Mouse (Mus musculus): ENCODE data around the gene Snap91.

Snap91 gene

GRCm38 (mm10) chr9:86745926-86746581, 134.4 kb downstream of the Snap91 start:
- in situ Hi-C loops (cut with MseI, MboI), result no loop called here

DNA sequence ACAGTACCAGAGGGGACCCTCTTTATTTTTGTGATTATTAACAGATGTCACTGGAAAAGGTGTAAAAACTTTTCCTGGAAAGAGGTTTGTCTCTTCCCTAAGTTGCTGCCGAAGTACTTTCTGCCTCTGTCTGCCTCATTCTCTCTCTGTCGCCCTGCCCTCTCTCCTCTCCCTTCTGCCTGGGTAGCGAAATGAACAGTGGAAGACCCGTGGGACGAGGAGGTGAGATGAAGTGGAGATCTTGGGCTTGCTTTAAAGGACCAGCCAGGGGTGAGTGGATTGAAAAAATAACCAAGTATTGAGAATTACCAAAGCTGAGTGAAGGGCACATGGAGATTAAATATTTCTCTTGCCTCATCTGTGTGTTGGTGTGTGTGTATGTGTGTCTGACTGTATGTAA, 136.4 kb downstream of the Snap91 start:
- in situ Hi-C loops (cut with MseI, MboI), result no loop called here

GRCm38 (mm10) chr9:86742959-86743911, 137.2 kb downstream of the Snap91 start, which contains the start of gene Prss35:
TSS of gene Prss35 (plus strand) at chr9:86743649.
- in situ Hi-C loops (cut with MseI, MboI), result no loop called here

GRCm38 (mm10) chr9:86739971-86740370, 140.5 kb downstream of the Snap91 start:
- in situ Hi-C loops (cut with MseI, MboI), result no loop called here

- in situ Hi-C loops (cut with MseI, MboI), result no loop called here
Measured at GRCm38 (mm10) chr9:86738801-86739200, 141.7 kb downstream of the Snap91 start.

DNA sequence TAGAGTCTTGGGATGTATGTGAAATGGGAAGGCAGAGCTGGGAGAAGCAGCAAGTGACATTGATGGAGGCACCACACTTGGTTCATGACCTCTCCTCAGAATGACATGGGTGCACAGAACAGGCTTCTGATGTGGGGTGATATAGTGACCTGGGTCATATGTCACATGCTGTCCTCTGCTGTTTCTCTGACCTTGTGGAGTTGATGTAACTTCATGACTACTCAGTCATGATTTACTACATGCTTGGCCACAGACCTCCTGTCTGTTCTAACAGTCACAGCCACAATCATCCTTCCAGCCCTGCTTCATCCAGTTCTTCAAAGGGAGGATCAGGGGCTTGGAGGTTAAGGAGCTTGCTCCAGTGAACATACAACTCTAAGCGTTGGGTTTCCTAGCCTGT, 142.4 kb downstream of the Snap91 start:
- in situ Hi-C loops (cut with MseI, MboI), result no loop called here

DNA sequence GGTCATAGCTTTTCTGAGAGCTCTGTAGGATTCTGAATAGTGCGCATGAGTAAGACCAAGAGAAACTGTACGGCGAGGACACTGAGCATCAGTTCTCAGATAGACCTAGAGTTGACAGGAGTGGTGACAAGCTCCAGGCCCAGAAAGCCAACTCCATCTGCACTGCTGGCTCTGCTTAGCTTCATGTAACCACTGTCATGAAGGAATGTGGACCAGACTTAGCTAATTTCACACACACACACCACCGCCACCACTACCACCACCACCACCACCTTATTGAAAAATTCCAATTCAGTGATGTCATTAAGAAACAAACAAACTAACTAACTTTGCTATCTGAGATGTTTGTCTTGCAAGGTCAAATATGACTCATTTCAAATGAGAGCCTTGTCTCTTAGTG, 143.5 kb downstream of the Snap91 start:
- in situ Hi-C loops (cut with MseI, MboI), result no loop called here

DNA sequence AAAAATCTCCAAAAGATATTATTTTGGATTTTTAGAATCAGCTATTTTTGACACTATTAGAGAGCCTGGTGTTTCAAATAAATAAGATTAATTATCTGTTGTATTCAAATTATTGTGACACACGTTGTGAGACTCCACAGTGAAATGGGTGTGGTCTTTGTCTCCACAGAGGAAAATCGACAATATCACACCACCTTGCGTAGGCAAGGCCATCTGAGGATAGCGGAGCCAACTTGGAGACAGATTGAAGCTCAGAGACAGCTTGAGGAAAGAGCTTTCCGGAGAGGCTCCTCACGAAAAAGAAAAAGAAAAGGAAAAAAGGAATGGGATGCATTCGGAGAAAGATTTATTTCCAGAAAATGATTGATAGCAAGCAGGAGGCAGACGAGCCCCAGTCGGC, 145.7 kb downstream of the Snap91 start:
- in situ Hi-C loops (cut with MseI, MboI), result no loop called here

GRCm38 (mm10) chr9:86734357-86734756, 146.1 kb downstream of the Snap91 start:
- in situ Hi-C loops (cut with MseI, MboI), result no loop called here

DNA sequence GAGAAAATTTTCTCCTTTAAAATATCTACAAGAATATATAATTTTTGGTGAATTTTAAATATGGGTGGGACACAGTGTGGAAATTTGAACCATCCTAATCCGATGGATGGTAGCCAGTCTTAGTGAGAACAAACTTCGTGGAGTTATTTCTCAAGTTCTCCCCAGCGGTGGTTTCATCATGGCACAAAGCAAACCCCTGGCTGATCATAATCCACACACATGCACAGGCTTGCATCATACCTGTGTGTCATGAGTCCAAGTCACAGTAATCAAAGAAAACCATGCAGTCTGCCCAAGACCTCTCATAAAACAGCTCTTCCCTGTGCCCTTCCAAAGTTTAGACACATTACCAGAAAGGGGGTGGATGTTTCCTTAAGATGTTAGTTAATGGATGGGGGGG, 150.6 kb downstream of the Snap91 start:
- in situ Hi-C loops (cut with MseI, MboI), result no loop called here

DNA sequence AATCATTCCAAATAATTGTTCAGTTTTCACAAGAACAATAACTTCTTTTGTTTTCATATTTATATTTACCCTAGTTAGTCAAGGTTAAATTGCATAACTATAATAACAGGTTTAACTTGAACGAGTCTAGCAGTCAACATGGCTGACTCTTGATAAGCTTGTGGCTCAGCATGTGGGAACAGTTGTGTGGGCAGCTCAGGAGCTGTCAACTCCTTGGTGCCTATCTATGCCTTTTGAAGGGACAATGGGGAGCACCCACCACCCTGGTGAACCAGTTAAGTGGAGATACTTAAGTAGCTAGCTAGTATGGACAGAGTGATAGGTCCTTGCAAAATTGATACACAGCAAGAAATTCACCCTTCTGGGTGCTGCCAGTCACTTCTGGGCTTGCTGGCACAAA, 151.4 kb downstream of the Snap91 start:
- in situ Hi-C loops (cut with MseI, MboI), result no loop called here

DNA sequence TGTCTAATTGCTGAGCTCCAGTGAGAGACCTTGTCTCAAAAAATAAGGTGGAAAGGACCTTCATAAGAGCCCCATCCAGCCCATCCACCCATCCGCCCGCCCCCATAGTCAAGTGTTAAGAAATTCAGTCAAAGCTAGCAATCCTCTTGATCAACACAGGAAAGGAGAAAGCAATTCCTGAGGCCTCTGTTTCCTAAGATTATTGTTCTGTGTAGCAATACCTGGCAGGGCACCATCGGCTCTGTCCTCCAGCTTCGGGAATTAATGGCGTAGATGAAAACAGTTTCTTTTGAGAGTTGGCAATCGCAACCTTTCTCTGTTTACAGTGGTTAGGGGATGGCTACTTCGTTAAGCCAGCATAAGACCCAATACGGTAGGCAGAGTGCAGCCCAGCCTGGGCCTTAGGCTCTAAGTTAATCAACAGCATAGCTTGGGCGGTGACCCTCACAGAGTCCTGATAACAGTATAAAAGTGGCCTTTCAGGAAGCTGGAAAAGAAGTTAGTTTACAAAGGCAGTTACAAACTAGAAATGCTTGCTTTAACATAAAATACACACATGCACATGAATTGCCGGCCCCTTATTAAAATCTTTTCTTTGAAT, 152.1 kb downstream of the Snap91 start:
- in situ Hi-C loops (cut with MseI, MboI), result no loop called here

- in situ Hi-C loops (cut with MseI, MboI), result no loop called here
Measured at GRCm38 (mm10) chr9:86726381-86726720, 154.1 kb downstream of the Snap91 start.

- in situ Hi-C loops (cut with MseI, MboI), result no loop called here
Measured at GRCm38 (mm10) chr9:86725604-86726380, 154.7 kb downstream of the Snap91 start.

DNA sequence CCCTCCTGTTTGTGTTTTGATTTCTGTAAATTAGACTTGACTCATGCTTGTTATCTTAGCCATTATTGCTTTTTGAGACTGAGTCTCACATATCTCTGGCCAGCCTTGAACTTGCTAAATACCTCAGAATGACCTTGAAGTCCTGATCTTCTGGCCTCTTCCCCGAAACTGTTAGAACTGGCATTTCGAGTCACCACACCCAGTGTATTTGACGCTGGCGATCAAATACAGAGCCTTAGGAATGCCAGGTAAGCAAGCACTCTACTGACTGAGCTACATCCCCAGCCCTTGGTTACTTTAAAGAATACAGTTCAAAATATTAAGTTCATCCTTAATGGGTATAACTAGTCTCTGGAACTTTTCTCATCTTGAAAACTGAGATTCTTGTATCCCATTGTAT, 155.4 kb downstream of the Snap91 start:
- in situ Hi-C loops (cut with MseI, MboI), result no loop called here

GRCm38 (mm10) chr9:86720794-86721193, 159.7 kb downstream of the Snap91 start:
- in situ Hi-C loops (cut with MseI, MboI), result no loop called here

GRCm38 (mm10) chr9:86720227-86720626, 160.2 kb downstream of the Snap91 start:
- in situ Hi-C loops (cut with MseI, MboI), result no loop called here

DNA sequence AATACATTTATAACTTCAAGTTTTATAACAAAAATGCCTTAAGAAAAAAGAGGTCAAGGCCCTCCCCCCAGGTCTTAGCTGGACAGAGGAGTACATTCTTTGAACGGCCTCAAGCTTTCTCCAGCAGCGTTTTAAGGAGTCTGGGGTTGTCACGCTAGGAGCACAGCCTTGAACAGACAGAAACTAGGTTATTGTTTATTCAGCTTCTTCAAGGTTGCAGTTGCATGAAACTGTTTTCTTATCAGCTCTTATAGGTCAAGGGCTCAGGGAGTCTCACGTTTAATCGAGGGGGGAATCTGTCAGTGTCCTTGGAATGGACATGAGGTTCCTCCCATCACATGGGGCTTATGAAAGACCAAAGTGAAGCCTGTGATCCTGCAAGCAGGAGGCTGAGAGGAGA, 163.3 kb downstream of the Snap91 start:
- in situ Hi-C loops (cut with MseI, MboI), result no loop called here

- in situ Hi-C loops (cut with MseI, MboI), result no loop called here
Measured at GRCm38 (mm10) chr9:86716540-86716939, 163.9 kb downstream of the Snap91 start.
